Mouse (Mus musculus) mature B cell (primary cell): ENCODE measurements around the gene Sowahb.

Experiments used
- in situ Hi-C: fragments of 300-500 bp; cut with MboI; formaldehyde crosslinking; loops from 2 replicates; pipeline ENCODE4 v1.14.3; 2019

Sowahb gene

DNA sequence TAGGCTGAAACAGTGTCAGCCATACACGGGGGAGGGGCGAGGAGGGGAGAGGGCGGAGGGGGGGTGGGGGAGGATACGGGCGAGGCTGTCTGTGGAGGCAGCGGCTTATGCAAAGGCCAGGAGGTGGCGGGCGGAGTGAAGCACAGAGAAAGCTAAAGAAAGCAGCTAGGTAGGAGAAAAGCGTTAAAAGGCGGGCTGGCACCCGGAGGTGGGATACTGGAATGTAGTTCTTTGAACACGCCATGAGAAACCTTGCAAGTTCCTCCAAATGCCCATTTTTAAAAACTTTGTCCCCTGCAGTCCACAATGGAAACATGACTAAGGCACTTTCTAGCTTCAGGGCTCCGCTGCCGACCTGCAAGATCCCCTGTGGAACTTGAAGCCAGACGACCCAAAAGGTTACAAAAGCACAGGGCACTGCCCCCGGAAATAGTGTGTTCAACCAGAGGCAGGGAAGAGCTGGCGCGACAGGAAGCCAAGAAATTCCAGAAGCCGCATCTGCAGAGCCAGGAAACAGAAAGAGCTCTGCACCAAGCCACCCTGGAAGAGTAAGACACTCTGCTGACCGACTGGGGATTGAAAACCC lies 39.5 kb downstream of the Sowahb start:
- in situ Hi-C loops, result no loop called here

DNA sequence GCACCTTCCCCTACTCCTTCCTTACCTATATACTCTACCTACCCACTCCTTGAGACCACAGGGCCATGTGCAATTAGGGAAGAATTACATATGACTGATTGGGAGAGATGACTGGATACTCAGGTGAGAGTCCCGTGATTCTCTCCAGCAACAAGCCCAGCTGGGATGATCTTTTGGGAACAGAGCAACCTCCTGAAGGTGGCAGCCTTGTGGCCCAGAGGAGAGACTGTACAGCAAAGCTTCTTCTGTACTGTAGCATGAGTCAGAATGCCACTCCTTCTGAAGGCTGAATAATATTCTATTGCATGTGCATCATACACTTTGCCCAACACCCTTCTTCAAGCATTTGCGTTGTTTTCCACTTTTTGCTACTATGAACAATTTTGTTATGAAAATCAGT lies 42.2 kb downstream of the Sowahb start:
- in situ Hi-C loops, result no loop called here

DNA sequence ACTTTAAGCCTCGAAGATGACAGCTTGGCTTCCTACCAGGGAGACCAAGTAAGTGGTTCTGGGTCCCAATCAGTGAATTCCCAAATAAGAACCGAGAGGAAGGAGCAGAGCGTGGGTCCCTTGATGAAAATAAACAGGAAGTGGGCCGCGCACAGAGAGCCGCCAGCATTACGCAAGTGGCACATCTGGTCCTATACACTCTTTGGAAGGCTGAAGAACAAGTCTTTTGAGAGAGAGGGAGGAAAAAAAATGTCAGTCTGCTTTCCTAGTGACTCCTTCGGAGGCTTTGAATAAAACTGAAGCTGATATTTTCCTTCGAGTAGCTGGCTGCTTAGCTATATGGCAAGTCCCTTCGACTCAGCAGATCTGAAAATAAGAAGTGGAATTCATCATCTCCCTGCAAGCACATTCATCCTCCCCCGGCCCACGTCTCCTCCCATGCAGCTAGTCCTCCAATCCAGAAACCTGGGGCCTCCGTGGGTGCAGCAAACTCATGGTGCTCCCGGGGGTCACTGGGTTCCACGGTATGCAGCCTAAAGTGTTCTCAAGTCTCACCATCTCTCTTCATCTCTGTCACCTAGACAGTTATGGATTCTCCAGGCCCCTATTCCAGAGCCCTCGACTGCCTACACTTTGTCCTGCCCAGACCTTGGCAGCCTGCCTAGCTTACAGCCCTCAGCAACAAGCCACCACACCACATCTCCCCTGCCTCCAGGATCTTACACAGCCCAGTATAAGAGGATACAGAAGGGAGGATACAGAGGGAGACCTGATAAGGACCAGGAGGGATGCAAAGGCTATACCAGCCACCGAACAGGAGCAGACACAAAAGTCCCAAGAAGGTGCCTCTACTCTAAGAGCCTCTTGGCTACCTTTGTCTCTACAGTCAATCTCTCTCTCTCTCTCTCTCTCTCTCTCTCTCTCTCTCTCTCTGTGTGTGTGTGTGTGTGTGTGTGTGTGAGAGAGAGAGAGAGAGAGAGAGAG lies 43.8 kb downstream of the Sowahb start:
- in situ Hi-C loops, result no loop called here

DNA sequence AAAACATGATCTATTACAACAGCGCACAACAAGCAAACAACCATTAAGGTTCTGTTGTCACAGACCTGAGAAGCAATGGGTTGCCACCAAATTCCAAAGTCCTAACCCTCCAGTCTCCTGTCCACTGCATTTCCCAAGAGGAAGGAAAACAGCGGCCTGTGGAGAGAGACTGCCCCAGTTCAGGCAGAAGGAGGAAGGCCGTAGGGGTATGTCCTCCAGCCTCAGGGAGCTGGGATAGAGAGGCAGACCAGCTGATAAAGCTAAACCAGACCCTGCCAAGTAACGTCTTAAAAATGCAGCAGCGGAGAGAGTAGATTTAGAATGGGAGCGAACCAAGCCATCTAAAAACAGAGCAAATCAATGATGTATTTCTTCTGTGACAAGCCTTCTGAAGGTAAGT lies 44.8 kb downstream of the Sowahb start:
- in situ Hi-C loops, result no loop called here

DNA sequence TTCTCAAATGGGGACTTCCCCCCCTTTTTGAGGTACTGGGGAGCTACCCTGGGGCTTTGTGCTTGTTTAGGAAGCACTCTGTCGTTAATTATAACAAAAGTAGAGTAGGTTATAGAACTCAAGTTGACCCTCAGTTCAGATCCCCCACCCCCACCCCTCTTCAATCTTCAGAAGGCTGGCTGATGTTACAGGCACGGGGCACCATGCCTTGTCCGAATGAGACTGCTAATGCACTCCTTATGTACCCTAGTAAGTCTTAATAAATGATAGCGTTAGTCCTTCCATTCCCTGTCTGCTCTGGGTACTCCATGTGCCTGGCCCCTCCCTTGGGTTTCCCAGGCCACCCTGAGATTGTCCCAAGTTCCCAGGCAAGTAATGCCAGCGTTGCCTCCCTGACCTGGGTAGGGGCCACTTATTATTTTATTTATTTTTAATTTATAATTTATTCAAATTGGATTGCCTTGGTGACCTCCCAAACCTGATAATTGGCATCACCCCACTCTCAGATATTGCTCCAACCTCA lies 46.3 kb downstream of the Sowahb start:
- in situ Hi-C loops, result no loop called here

DNA sequence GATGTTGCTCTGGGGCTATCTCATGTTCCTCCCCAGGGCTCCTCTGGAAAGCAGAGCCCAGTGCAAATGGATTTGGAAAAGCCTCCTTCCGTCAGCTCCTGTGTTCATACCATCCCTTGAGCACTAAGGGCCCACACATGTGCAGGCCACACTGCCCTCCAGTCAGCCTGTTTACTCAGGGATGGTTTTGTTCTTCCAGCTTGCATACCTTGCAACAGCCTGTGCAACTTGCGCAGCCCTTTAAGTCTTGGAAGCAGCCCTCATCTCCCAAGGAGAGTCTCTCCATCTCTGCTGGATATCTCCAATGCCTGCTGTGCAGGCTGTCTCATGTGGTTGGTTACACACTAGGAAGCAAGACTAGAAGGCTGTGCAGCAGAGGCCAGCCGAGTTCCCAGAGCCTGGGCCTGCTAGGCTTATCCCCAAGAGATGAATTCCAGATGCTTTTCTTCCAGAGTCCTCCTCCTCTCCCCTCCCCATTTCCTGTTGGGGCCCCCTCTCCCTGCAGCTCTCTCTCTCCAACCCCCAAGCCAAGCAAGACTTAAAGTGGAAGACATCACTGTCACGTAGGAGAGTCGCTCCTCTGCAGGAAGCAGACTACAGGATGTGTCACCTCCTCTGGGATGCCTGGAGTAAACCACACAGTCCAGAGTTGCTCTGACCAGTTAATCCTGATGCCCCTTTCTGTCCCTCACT lies 47.2 kb downstream of the Sowahb start:
- in situ Hi-C loops, result no loop called here

DNA sequence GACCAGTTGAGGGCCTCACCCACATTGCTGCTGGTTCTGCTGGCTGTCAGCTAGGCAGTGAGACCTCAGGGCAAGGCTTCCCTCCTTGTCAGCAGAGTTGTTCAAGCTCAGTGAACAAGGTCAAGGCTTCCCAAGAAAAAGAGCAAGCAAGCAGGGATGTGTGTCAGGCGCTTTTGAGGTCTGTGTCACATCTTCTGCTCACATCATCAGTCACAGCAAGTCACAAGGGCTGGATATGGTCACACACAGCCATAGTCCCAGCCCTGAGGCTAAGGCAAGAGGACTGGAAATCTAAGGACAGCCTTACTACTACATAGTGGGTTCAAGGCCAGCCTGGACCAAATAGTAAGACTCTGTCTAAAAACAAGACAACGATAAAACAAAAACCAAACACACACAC lies 50.0 kb downstream of the Sowahb start:
- in situ Hi-C loops, result no loop called here

DNA sequence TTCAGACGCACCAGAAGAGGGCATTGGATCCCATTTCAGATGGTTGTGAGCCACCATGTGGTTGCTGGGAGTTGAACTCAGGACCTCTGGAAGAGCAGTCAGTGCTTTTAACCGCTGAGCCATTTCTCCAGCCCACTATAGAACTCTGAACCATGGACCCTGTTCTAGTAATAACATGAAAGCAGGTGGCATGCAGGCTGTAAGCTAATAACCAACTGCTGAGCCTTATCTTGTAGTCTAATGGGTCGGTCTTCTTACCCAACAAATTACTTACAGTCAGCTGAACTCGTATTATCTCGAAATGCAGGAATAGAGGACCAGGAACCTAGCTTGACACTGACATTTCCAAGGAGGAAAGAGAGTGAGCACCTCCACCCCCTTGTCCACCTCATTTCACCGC lies 50.5 kb downstream of the Sowahb start:
- in situ Hi-C loops, result no loop called here

DNA sequence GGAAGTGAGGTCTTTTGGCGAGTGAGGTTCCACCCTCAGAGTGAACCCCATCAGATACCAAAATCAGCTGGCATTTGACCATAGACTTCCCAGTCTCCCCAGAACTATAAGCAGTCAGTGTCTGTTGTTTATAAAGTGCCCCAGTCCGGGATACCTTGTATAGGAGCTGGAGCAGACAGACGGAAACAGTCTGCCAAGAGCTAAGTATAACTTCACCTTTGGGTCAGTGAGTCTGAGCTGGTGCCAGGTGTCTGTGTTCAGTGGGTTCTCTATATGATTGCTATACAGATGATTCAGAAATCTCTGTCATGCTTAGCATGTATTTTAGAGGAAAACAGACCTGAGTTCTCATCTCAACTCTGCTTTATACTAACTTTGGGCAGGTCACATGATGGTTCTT lies 52.7 kb downstream of the Sowahb start:
- in situ Hi-C loops, result no loop called here
